Mouse (Mus musculus) adrenal gland, adult 2 months (tissue): ENCODE measurements at regions not wholly inside any gene's neighbourhood (a gene's known extent, or its start where the extent isn't known, plus 50 kb on each side); places are given as distances from the start of the nearest gene placed in this dataset.

ENCODE experiments used
- DNase-seq: peaks from one replicate; pipeline ENCODE4 v3.0.0; 2021

GRCm38 (mm10) chr1:77190141-77190540 lies 324.7 kb downstream of the Epha4 start:
- no peak for DNase-seq

- DNase-seq = no peak
Measured at GRCm38 (mm10) chr1:77201321-77201917, 313.5 kb downstream of the Epha4 start.

GRCm38 (mm10) chr1:77202948-77203347 lies 311.9 kb downstream of the Epha4 start:
- peak; percentile 8 for DNase-seq

GRCm38 (mm10) chr1:77206535-77206934 lies 308.4 kb downstream of the Epha4 start:
- DNase-seq = no peak

- DNase-seq = no peak
Measured at GRCm38 (mm10) chr1:77209395-77209794, 305.5 kb downstream of the Epha4 start.

GRCm38 (mm10) chr1:77213462-77214098 lies 301.3 kb downstream of the Epha4 start:
- DNase-seq = no peak

- DNase-seq = no peak
Measured at GRCm38 (mm10) chr1:77219488-77220321, 295.2 kb downstream of the Epha4 start.

GRCm38 (mm10) chr1:77220322-77220590 lies 294.6 kb downstream of the Epha4 start:
- no peak for DNase-seq

- DNase-seq = no peak
Measured at GRCm38 (mm10) chr1:77220783-77221182, 294.1 kb downstream of the Epha4 start.

GRCm38 (mm10) chr1:77221900-77222299 lies 293.0 kb downstream of the Epha4 start:
- no peak for DNase-seq

- peak; percentile 11 for DNase-seq
Measured at GRCm38 (mm10) chr1:77226546-77226945, 288.3 kb downstream of the Epha4 start.

GRCm38 (mm10) chr1:77226991-77227515 lies 287.8 kb downstream of the Epha4 start:
- no peak for DNase-seq

- no peak for DNase-seq
Measured at GRCm38 (mm10) chr1:77227800-77228199, 287.1 kb downstream of the Epha4 start.

GRCm38 (mm10) chr1:77229561-77229960 lies 285.3 kb downstream of the Epha4 start:
- no peak for DNase-seq

GRCm38 (mm10) chr1:77233010-77233409 lies 281.9 kb downstream of the Epha4 start:
- no peak for DNase-seq

GRCm38 (mm10) chr1:77244642-77245041 lies 270.2 kb downstream of the Epha4 start:
- DNase-seq = no peak

- no peak for DNase-seq
Measured at GRCm38 (mm10) chr1:77246047-77246446, 268.8 kb downstream of the Epha4 start.

- DNase-seq = no peak
Measured at GRCm38 (mm10) chr1:77254276-77254675, 260.6 kb downstream of the Epha4 start.

- DNase-seq = no peak
Measured at GRCm38 (mm10) chr1:77256115-77256842, 258.6 kb downstream of the Epha4 start.

- DNase-seq = no peak
Measured at GRCm38 (mm10) chr1:77258730-77259310, 256.1 kb downstream of the Epha4 start.

- no peak for DNase-seq
Measured at GRCm38 (mm10) chr1:77259789-77260188, 255.1 kb downstream of the Epha4 start.

- no peak for DNase-seq
Measured at GRCm38 (mm10) chr1:77261678-77262077, 253.2 kb downstream of the Epha4 start.
